Mouse (Mus musculus): ENCODE data around the gene Soga1. TPM values are rescaled to one million over a fixed set of nuclear protein-coding genes. Genes with fewer than 3 reads are reported as not detected.
A peak's percentile ranks its signal among the peaks of the same experiment; 100 is the strongest.

The Soga1 gene
- polyA plus RNA-seq, 1 experiment from 2014 or later, result 5.3 TPM

DNA sequence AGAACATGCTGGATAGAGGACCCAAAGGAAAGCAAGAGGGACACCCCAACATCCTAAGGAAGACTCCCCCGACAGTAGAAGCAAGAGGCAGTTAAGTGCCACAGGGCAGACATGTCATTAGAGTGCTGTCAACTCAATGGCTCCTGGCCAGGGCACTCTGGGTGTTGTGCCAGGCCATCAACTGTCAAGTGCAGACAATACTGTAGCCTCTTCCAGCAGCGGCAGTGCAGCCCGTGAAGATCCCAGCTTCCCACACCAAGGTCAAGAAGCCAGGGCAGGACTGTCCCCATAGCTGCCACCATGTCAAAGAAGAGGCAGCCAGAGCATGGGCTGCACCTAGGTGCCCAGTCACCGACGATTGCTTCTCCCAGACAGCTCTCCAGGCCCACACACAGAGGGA, 1.9 kb downstream of the Soga1 start:
- no peak for DNase-seq (ENCODE audit: low spot score)
- H3K4me1 ChIP-seq, result peaks cover 62% of the 10 kb centered on the region
- 67% methylated on average over 5 of the region's 5 CpGs for WGBS
- peaks cover 53% of the 10 kb centered on the region for H3K36me3 ChIP-seq
- no peaks in the 10 kb centered on the region for H3K27me3 ChIP-seq (ENCODE audit: low read depth, poor library complexity, severe bottlenecking)
- no peaks in the 10 kb centered on the region for H3K9me3 ChIP-seq (replicated peaks)
- H3K4me3 ChIP-seq, result peak overlapping the region; percentile 92
- H3K27ac ChIP-seq, result peak overlapping the region; percentile 99

GRCm38 (mm10) chr2:157076585-157076984, 2.5 kb downstream of the Soga1 start:
- Histone ChIP-seq H3K27ac (no peak overlapping the region), H3K4me3 (peak overlapping the region; percentile 92; the same call in 1 of the 2 replicates), H3K4me1 (peaks cover 68% of the 10 kb centered on the region), H3K27me3 (ENCODE audit: low read depth, poor library complexity, severe bottlenecking) (no peaks in the 10 kb centered on the region), H3K36me3 (peaks cover 59% of the 10 kb centered on the region), H3K9me3 (replicated peaks) (no peaks in the 10 kb centered on the region)
- 88% methylated on average over 7 of the region's 7 CpGs for WGBS
- no peak for DNase-seq (ENCODE audit: low spot score)

DNA sequence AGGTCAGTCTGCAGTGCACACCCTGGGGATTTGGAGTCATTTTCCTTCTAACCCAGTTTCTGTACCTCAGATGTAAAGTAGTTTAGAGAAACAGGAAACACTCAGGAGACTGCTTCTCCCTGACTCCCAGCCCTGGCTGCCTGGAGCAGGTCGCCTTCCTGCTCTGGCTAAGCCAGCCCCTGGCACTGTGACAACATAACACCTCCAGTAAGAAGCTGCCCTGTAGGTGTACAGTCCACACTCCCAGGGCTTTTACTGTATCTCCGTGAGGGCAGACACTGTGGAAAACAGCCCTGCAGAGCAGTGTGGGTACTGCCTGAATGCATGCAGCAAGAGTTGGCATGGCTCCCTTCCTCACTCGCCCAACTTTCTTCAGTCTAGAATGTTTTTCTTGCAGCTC, 3.4 kb downstream of the Soga1 start:
- H3K4me1 ChIP-seq, result peaks cover 76% of the 10 kb centered on the region
- H3K27ac ChIP-seq, result 0 out of 2 replicates have a peak overlapping the region, but pooled peaks have one; percentile 27
- H3K9me3 ChIP-seq (replicated peaks), result no peaks in the 10 kb centered on the region
- H3K36me3 ChIP-seq, result peaks cover 66% of the 10 kb centered on the region
- no peak for DNase-seq (ENCODE audit: low spot score)
- 82% methylated on average over 3 of the region's 3 CpGs for WGBS
- no peaks in the 10 kb centered on the region for H3K27me3 ChIP-seq (ENCODE audit: low read depth, poor library complexity, severe bottlenecking)
- H3K4me3 ChIP-seq, result peak overlapping the region; percentile 92; the same call in 1 of the 2 replicates

GRCm38 (mm10) chr2:157075226-157075625, 3.8 kb downstream of the Soga1 start:
- 93% methylated on average over 3 of the region's 3 CpGs for WGBS
- Histone ChIP-seq H3K4me1 (peaks cover 78% of the 10 kb centered on the region), H3K9me3 (replicated peaks) (no peaks in the 10 kb centered on the region), H3K4me3 (peak overlapping the region; percentile 92; the same call in 1 of the 2 replicates), H3K27ac (no peak overlapping the region), H3K36me3 (peaks cover 71% of the 10 kb centered on the region), H3K27me3 (ENCODE audit: low read depth, poor library complexity, severe bottlenecking) (no peaks in the 10 kb centered on the region)
- no peak for DNase-seq (ENCODE audit: low spot score)

- Histone ChIP-seq H3K27ac (no peak overlapping the region), H3K9me3 (replicated peaks) (no peaks in the 10 kb centered on the region), H3K4me3 (no peak overlapping the region), H3K27me3 (ENCODE audit: low read depth, poor library complexity, severe bottlenecking) (no peaks in the 10 kb centered on the region), H3K4me1 (peaks cover 78% of the 10 kb centered on the region), H3K36me3 (peaks cover 76% of the 10 kb centered on the region)
- WGBS, result 87% methylated on average over 5 of the region's 5 CpGs
- DNase-seq (ENCODE audit: low spot score), result no peak
These were observed 4.3 kb downstream of the Soga1 start for GRCm38 (mm10) chr2:157074772-157075171.

DNA sequence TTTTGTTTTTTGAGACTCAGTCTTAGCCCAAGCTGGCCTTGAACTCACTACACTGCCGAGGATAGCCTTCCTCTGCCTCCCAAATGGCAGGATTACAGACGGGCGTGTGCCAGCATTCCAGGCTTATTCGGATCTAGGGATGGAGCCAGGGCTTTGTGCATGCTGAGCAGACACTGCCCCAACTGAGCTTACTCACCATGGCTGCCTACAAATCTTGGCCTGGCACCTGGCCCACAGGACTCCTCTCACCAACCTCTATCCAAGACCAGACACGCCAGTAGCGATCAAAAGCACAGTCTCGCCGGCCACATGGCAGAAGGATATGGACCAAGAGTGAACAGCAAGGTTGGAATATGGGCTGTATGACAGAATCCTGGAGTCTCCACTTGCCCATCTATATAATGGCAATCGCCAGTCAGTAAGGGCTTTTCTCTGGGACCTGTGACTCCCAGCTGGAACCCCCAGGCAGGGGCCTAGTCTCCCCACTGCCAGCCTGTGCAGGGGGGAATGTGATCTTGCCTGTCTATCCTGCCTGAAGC, 4.8 kb downstream of the Soga1 start:
- H3K4me3 ChIP-seq, result no peak overlapping the region
- H3K4me1 ChIP-seq, result peaks cover 78% of the 10 kb centered on the region
- H3K27ac ChIP-seq, result no peak overlapping the region
- no peaks in the 10 kb centered on the region for H3K27me3 ChIP-seq (ENCODE audit: low read depth, poor library complexity, severe bottlenecking)
- no peaks in the 10 kb centered on the region for H3K9me3 ChIP-seq (replicated peaks)
- 87% methylated on average over 9 of the region's 9 CpGs for WGBS
- H3K36me3 ChIP-seq, result peaks cover 80% of the 10 kb centered on the region
- DNase-seq (ENCODE audit: low spot score), result no peak

DNA sequence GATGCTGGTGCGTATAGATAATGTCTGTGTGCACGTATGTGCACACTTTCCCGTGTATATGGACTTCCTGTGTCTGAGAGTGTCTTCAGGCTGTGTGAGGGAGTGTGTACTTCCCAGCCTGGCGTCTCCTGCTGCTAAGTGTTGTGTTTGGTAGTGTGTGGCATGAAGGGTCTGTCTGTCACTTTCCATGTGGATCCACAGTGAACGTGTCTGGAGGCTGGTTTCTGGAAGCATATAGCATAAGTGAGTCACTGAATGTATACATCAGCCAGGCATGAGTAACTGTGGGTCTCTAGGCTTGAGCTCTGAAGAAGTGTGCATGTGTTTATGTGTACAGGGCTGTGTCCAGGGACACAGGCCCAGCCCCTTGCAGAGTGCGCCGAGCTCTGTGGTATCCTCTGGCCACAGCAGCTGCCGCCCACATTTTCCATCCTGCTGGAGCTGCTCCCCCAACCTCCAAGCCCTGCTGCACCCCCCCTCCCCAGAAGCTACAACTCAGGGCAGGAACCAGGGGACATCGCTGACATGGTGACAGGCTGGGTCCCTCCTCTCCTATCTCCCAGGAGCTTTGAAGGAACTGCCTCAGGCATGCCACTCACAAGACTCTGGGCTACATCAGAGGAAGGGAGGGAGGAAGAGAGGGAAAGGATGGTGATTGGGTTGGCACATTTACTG, 5.5 kb downstream of the Soga1 start:
- Histone ChIP-seq H3K9me3 (replicated peaks) (no peaks in the 10 kb centered on the region), H3K27me3 (ENCODE audit: low read depth, poor library complexity, severe bottlenecking) (no peaks in the 10 kb centered on the region), H3K27ac (no peak overlapping the region), H3K4me3 (no peak overlapping the region), H3K36me3 (peaks cover 83% of the 10 kb centered on the region), H3K4me1 (peaks cover 81% of the 10 kb centered on the region)
- DNase-seq (ENCODE audit: low spot score), result no peak
- WGBS, result 86% methylated on average over 9 of the region's 9 CpGs

GRCm38 (mm10) chr2:157072316-157072990, 6.6 kb downstream of the Soga1 start:
- Histone ChIP-seq H3K27ac (no peak overlapping the region), H3K4me1 (peaks cover 78% of the 10 kb centered on the region), H3K9me3 (replicated peaks) (no peaks in the 10 kb centered on the region), H3K36me3 (peaks cover 84% of the 10 kb centered on the region), H3K27me3 (ENCODE audit: low read depth, poor library complexity, severe bottlenecking) (no peaks in the 10 kb centered on the region), H3K4me3 (no peak overlapping the region)
- WGBS, result 86% methylated on average over 9 of the region's 9 CpGs
- DNase-seq (ENCODE audit: low spot score), result no peak

DNA sequence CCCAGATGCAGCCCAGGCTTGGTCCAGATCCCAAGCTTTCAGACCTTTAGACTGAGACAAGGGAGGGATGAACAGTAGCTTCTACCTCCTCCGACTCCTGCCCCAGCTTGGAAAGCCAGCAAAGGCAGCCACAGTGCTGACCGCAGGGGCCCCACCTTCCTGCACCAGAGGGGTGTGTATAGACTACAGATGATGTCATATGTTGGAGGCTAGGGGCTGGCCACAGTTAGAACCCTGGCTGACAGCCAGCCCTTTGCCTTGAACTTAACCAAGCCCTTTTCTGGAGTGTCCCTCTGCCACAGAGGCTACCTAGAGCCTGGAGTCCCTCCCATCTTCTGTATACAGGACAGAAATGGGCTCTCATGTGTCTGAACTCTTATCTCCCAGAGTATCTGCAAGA, 7.5 kb downstream of the Soga1 start:
- Histone ChIP-seq H3K4me1 (peaks cover 71% of the 10 kb centered on the region), H3K27me3 (ENCODE audit: low read depth, poor library complexity, severe bottlenecking) (no peaks in the 10 kb centered on the region), H3K27ac (no peak overlapping the region), H3K9me3 (replicated peaks) (no peaks in the 10 kb centered on the region), H3K36me3 (peaks cover 82% of the 10 kb centered on the region), H3K4me3 (no peak overlapping the region)
- DNase-seq (ENCODE audit: low spot score), result no peak
- 83% methylated on average over 2 of the region's 2 CpGs for WGBS

GRCm38 (mm10) chr2:157070365-157070764, 8.7 kb downstream of the Soga1 start:
- H3K27ac ChIP-seq, result 0 out of 2 replicates have a peak overlapping the region, but pooled peaks have one; percentile 15
- H3K4me3 ChIP-seq, result no peak overlapping the region
- WGBS, result 70% methylated on average over 9 of the region's 9 CpGs
- H3K36me3 ChIP-seq, result peaks cover 78% of the 10 kb centered on the region
- peaks cover 67% of the 10 kb centered on the region for H3K4me1 ChIP-seq
- H3K27me3 ChIP-seq (ENCODE audit: low read depth, poor library complexity, severe bottlenecking), result no peaks in the 10 kb centered on the region
- H3K9me3 ChIP-seq (replicated peaks), result no peaks in the 10 kb centered on the region
- DNase-seq (ENCODE audit: low spot score), result no peak

- 53% methylated on average over 3 of the region's 3 CpGs for WGBS
- H3K27ac ChIP-seq, result 0 out of 2 replicates have a peak overlapping the region, but pooled peaks have one; percentile 39
- peaks cover 77% of the 10 kb centered on the region for H3K36me3 ChIP-seq
These were observed 9.2 kb downstream of the Soga1 start for GRCm38 (mm10) chr2:157069755-157070315.

GRCm38 (mm10) chr2:157069355-157069735, 9.7 kb downstream of the Soga1 start:
- peaks cover 65% of the 10 kb centered on the region for H3K4me1 ChIP-seq
- no peak for DNase-seq (ENCODE audit: low spot score)
- no peak overlapping the region for H3K4me3 ChIP-seq
- no peaks in the 10 kb centered on the region for H3K9me3 ChIP-seq (replicated peaks)
- WGBS, result 59% methylated on average over 3 of the region's 3 CpGs
- H3K27ac ChIP-seq, result peak overlapping the region; percentile 39; the same call in 1 of the 2 replicates
- no peaks in the 10 kb centered on the region for H3K27me3 ChIP-seq (ENCODE audit: low read depth, poor library complexity, severe bottlenecking)
- H3K36me3 ChIP-seq, result peaks cover 79% of the 10 kb centered on the region

More at GRCm38 (mm10) chr2:157069755-157070315, 9.2 kb downstream of the Soga1 start:
- no peaks in the 10 kb centered on the region for H3K9me3 ChIP-seq (replicated peaks)
- H3K27me3 ChIP-seq (ENCODE audit: low read depth, poor library complexity, severe bottlenecking), result no peaks in the 10 kb centered on the region
- peaks cover 66% of the 10 kb centered on the region for H3K4me1 ChIP-seq
- H3K4me3 ChIP-seq, result no peak overlapping the region
- no peak for DNase-seq (ENCODE audit: low spot score)
